Mouse (Mus musculus) embryonic facial prominence, embryonic 12.5 days (tissue): Measurements from ENCODE around the gene Dera. TPM values are rescaled to one million over a fixed set of nuclear protein-coding genes. Genes with fewer than 3 reads are reported as not detected.
"Not testable (repeated sequence)": the region's sequence is repeated elsewhere in the genome, so short reads cannot be mapped to it uniquely, and the experiment has no call there.

ENCODE experiments used
- ATAC-seq: fragments of 200-750 bp; cut with Nextera tagmentation; 2 replicates; pipeline ENCODE4 v1.8.0; 2017; ENCODE audit not compliant: insufficient number of reproducible peaks, insufficient read depth, low FRiP score, low TSS enrichment
- H3K27ac ChIP-seq: fragments of 300-500 bp; sonication (generic); 2 replicates; pipeline ENCODE4 v1.5.1; 2016; ENCODE audit warnings: mild to moderate bottlenecking
- H3K27me3 ChIP-seq: fragments of 300-500 bp; sonication (generic); 2 replicates; pipeline ENCODE4 v1.6.1; 2016; ENCODE audit warnings: mild to moderate bottlenecking, moderate library complexity
- H3K36me3 ChIP-seq: fragments of 300-500 bp; sonication (generic); 2 replicates; pipeline ENCODE4 v1.6.1; 2016; ENCODE audit warnings: mild to moderate bottlenecking
- H3K4me1 ChIP-seq: fragments of 300-500 bp; sonication (generic); 2 replicates; pipeline ENCODE4 v1.6.1; 2016
- H3K4me2 ChIP-seq: fragments of 300-500 bp; sonication (generic); replicated peaks from 2 replicates; pipeline ENCODE4 v1.6.1; 2016; ENCODE audit warnings: mild to moderate bottlenecking, moderate library complexity
- H3K4me3 ChIP-seq: fragments of 300-500 bp; sonication (generic); 2 replicates; pipeline ENCODE4 v1.5.1; 2016; ENCODE audit warnings: mild to moderate bottlenecking
- H3K9ac ChIP-seq: fragments of 300-500 bp; sonication (generic); 2 replicates; pipeline ENCODE4 v1.6.1; 2016; ENCODE audit warnings: mild to moderate bottlenecking, moderate library complexity
- H3K9me3 ChIP-seq: fragments of 300-500 bp; sonication (generic); 2 replicates; pipeline ENCODE4 v1.6.1; 2016; ENCODE audit warnings: mild to moderate bottlenecking, moderate library complexity
- WGBS: fragments of 180-500 bp; shearing (Covaris S2); methylation state at CpG from one replicate; pipeline ENCODE4 v1.1.7; 2016; 5-methylcytosine and 5-hydroxymethylcytosine counted together
- polyA plus RNA-seq: library from polyadenylated mRNA; unstranded; fragments of >200 nt; fragmentation: Nextera tagmentation; extraction: Ambion mirVana; gene quantifications from 2 replicates; pipeline ENCODE4 v1.2.1, GENCODE M21; 2016

The Dera gene
- 50.0 and 50.2 TPM in 2 replicates for polyA plus RNA-seq

DNA sequence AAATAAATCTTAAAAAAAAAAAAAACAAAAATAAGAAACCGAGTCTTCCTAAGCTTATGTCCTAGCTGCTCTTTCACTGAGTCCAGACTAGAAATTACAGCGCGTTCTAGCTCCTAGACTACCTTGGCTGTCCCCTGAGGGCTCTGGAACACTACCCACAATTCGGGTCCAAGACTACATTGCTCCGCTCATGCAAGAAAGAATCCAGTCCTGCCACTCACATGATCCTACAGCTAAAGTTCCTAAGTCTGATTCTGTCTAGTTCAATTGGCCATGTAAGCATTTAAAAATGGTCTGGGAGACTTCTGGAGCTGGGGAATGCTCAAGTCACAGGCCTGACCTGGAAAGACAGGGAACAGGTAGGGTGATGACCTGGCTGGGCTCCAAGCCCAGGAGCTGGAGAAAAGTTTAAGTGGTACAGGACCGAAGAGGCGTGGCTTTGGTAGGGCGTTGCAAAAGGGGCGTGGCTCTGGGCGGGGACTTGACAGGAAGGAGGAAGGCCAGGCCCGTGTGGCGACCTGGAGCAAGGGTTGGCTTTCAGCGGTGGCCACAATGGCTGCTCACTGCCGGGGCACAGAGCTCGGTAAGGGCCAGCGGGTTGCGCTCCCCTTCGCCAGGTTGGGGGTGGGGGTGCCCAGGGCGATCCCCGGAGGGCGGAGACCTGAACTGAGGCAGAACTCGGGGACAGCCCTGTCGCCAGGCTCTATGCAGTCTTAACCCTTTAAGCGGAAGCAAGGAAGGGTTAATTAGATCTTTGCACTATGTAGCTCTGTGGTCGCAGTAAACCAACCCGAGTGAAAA, at the start of gene Dera:
Gene Dera (plus strand): TSS at position 491 of the 801 bp plus-strand sequence.
- Histone ChIP-seq H3K36me3 (peaks cover 22% of the 10 kb centered on the region), H3K4me2 (peak within 1 kb of the TSS; percentile 59), H3K9me3 (no peaks in the 10 kb centered on the region), H3K4me1 (peaks cover 4% of the 10 kb centered on the region; the same call in 1 of the 2 replicates), H3K27ac (peak within 1 kb of the TSS; percentile 46; the same call in 1 of the 2 replicates), H3K4me3 (peak within 1 kb of the TSS; percentile 61), H3K27me3 (no peaks in the 10 kb centered on the region), H3K9ac (peak within 1 kb of the TSS; percentile 49)
- ATAC-seq, result peak; percentile 88
- WGBS, result 10% methylated on average over 26 of the region's 26 CpGs

DNA sequence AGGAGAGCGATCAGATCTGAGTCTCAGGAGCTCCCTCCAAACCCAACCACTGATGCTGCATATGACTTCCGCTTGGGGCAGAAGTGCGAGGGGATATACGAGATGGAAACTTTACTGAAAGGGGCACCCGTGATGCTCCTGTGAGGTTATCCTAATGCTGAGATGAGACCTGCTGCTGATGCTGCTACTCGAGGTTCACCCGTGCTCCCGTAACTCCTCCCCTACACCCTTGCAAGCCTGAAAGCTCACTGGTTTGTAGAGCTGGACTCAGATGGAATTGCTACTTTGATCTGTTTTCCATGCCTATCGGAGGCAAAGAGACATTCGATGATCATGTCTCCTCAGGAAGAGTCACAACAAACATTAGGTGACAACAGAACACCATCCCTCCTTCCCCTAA, 48.1 kb upstream of the Dera start:
- Histone ChIP-seq H3K27ac (no peak overlapping the region), H3K4me1 (no peaks in the 10 kb centered on the region), H3K4me3 (no peak overlapping the region), H3K27me3 (no peaks in the 10 kb centered on the region), H3K9ac (no peak overlapping the region), H3K36me3 (no peaks in the 10 kb centered on the region), H3K4me2 (no peak overlapping the region), H3K9me3 (no peaks in the 10 kb centered on the region)
- 88% methylated on average over 10 of the region's 10 CpGs for WGBS
- ATAC-seq, result no peak

GRCm38 (mm10) chr6:137708726-137709405, 45.5 kb upstream of the Dera start:
- not testable (repeated sequence) for H3K4me1 ChIP-seq, H3K4me3 ChIP-seq, ATAC-seq, H3K4me2 ChIP-seq, H3K27me3 ChIP-seq, H3K36me3 ChIP-seq, H3K9ac ChIP-seq, H3K27ac ChIP-seq, H3K9me3 ChIP-seq
- 82% methylated on average over 13 of the region's 13 CpGs for WGBS

GRCm38 (mm10) chr6:137710179-137711037, 43.9 kb upstream of the Dera start:
- Histone ChIP-seq H3K4me2 (no peak overlapping the region), H3K4me3 (no peak overlapping the region), H3K9ac (no peak overlapping the region), H3K9me3 (no peaks in the 10 kb centered on the region), H3K27ac (no peak overlapping the region), H3K27me3 (no peaks in the 10 kb centered on the region), H3K36me3 (no peaks in the 10 kb centered on the region), H3K4me1 (no peaks in the 10 kb centered on the region)
- ATAC-seq, result no peak
- WGBS, result 73% methylated on average over 14 of the region's 14 CpGs

GRCm38 (mm10) chr6:137712654-137713309, 41.6 kb upstream of the Dera start:
- no peak for ATAC-seq
- Histone ChIP-seq H3K4me3 (no peak overlapping the region), H3K36me3 (no peaks in the 10 kb centered on the region), H3K4me1 (no peaks in the 10 kb centered on the region), H3K27ac (no peak overlapping the region), H3K27me3 (no peaks in the 10 kb centered on the region), H3K9me3 (no peaks in the 10 kb centered on the region), H3K9ac (no peak overlapping the region), H3K4me2 (no peak overlapping the region)
- 69% methylated on average over 7 of the region's 7 CpGs for WGBS

DNA sequence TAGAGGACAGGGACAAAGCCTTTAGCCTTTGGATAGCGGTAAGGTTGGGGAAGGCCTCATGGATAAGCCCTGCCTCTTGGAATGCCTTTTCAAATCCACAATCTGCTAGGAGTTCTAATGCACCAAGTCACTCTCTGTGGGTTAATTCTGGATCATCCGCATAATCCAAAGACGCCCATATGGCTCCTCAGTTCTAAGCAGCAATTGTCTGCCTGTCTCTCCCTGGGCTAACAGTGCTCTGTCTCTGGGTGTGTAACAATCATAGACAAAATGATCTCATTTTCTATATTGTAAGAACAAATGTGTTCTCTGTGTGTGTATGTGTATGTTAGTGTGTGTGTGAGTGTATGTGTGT, 41.1 kb upstream of the Dera start:
- H3K9me3 ChIP-seq, result no peaks in the 10 kb centered on the region
- no peak overlapping the region for H3K4me2 ChIP-seq
- WGBS, result 89% methylated on average over 3 of the region's 3 CpGs
- no peaks in the 10 kb centered on the region for H3K4me1 ChIP-seq
- no peak overlapping the region for H3K9ac ChIP-seq
- no peak overlapping the region for H3K27ac ChIP-seq
- H3K4me3 ChIP-seq, result no peak overlapping the region
- H3K36me3 ChIP-seq, result no peaks in the 10 kb centered on the region
- H3K27me3 ChIP-seq, result no peaks in the 10 kb centered on the region
- ATAC-seq, result no peak

- H3K4me3 ChIP-seq, result no peak overlapping the region
- H3K36me3 ChIP-seq, result no peaks in the 10 kb centered on the region
- no peaks in the 10 kb centered on the region for H3K9me3 ChIP-seq
- no peak overlapping the region for H3K4me2 ChIP-seq
- H3K4me1 ChIP-seq, result no peaks in the 10 kb centered on the region
- ATAC-seq, result no peak
- no peak overlapping the region for H3K27ac ChIP-seq
- WGBS, result 51% methylated on average over 5 of the region's 5 CpGs
- no peak overlapping the region for H3K9ac ChIP-seq
- H3K27me3 ChIP-seq, result no peaks in the 10 kb centered on the region
Observed at GRCm38 (mm10) chr6:137716802-137717201, 37.5 kb upstream of the Dera start.

DNA sequence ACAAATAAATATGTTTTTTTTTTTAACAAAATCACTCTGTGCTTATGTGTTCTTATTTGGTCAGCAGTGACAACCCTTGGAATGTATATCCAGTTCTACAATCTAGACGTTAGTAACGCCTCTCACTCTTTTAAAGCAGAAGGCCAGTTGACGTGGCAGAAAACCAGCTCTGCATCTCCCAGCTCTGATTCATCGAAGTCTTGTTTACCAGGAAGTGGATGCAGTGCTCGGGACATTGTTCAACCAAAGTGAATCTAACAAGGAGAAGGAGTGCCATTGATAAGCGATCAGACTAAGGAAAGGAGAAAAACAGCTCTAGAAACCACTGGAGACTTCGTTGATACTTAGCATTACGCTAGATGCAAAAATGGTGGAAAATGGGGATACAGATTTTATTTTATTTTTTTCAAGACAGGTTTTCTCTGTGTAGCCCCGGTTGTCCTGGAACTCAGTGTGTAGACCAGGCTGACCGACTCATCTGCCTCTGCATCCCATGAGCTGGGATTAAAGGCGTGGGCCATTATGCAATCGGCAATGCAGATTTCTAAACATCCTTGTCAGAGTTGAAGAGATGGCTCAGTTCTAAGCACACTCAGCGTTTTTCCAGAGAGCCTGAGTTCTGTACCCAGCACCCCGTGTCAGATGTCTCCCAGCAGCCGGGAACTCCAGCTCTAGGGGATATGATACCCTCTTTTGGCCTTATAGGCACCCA, 32.0 kb upstream of the Dera start:
- Histone ChIP-seq H3K9ac (no peak overlapping the region), H3K4me2 (no peak overlapping the region), H3K4me3 (no peak overlapping the region), H3K4me1 (no peaks in the 10 kb centered on the region), H3K27ac (no peak overlapping the region), H3K9me3 (no peaks in the 10 kb centered on the region), H3K36me3 (no peaks in the 10 kb centered on the region), H3K27me3 (no peaks in the 10 kb centered on the region)
- 91% methylated on average over 15 of the region's 15 CpGs for WGBS
- ATAC-seq, result no peak

GRCm38 (mm10) chr6:137723898-137724297, 30.4 kb upstream of the Dera start:
- Histone ChIP-seq H3K4me2 (no peak overlapping the region), H3K4me3 (no peak overlapping the region), H3K4me1 (no peaks in the 10 kb centered on the region), H3K9ac (no peak overlapping the region), H3K27ac (no peak overlapping the region), H3K9me3 (no peaks in the 10 kb centered on the region), H3K27me3 (0 out of 2 replicates have a peak, but pooled peaks cover 3% of the 10 kb centered on the region), H3K36me3 (no peaks in the 10 kb centered on the region)
- WGBS, result 6% methylated on average over 4 of the region's 4 CpGs
- no peak for ATAC-seq

- ATAC-seq, result peak; percentile 22; the same call in 1 of the 2 replicates
- 8% methylated on average over 7 of the region's 7 CpGs for WGBS
- Histone ChIP-seq H3K27me3 (no peaks in the 10 kb centered on the region; the same call in 1 of the 2 replicates), H3K27ac (no peak overlapping the region), H3K4me2 (peak overlapping the region; percentile 83), H3K36me3 (peaks cover 9% of the 10 kb centered on the region; the same call in 1 of the 2 replicates), H3K9me3 (no peaks in the 10 kb centered on the region), H3K9ac (peak overlapping the region; percentile 38), H3K4me1 (peaks cover 9% of the 10 kb centered on the region), H3K4me3 (peak overlapping the region; percentile 94)
Observed at GRCm38 (mm10) chr6:137734460-137734845, 19.9 kb upstream of the Dera start.
